Mouse (Mus musculus) brain, embryonic 14.5 days (tissue): ENCODE results near the gene Pole2.

Experiments used
- CTCF ChIP-seq: fragments of 200-500 bp; IDR thresholded peaks from 2 replicates; pipeline ENCODE4 v1.5.1; 2012; ENCODE audit warnings: inconsistent platforms, mild to moderate bottlenecking, moderate library complexity, borderline replicate concordance; ENCODE audit not compliant: insufficient read depth, insufficient read length; ENCODE audit errors: extremely low read depth
- POLR2A ChIP-seq: fragments of 200-500 bp; IDR thresholded peaks from 2 replicates; pipeline ENCODE4 v1.6.1; 2012; ENCODE audit warnings: mild to moderate bottlenecking, inconsistent platforms, borderline replicate concordance; ENCODE audit not compliant: poor library complexity, insufficient read depth, insufficient read length, severe bottlenecking; ENCODE audit errors: extremely low read depth

- TF ChIP-seq CTCF (no peak), POLR2A (no peak)
These were observed 21.8 kb upstream of the Pole2 start for GRCm38 (mm10) chr12:69249766-69250165.
